Mouse (Mus musculus) hindlimb bud, embryonic 11.5 days (tissue): ENCODE measurements at regions not wholly inside any gene's neighbourhood (a gene's known extent, or its start where the extent isn't known, plus 50 kb on each side); places are given as distances from the start of the nearest gene placed in this dataset.

Source experiments
- DNase-seq: peaks from one replicate; pipeline ENCODE4 v3.0.0-alpha.2; 2012; ENCODE audit warnings: low read depth, low spot score; ENCODE audit errors: extremely low spot score

GRCm38 (mm10) chr2:18617520-18617919, 54.7 kb upstream of the Commd3 start:
- no peak for DNase-seq

GRCm38 (mm10) chr2:18609868-18610185, 62.4 kb upstream of the Commd3 start:
- no peak for DNase-seq

GRCm38 (mm10) chr2:18609075-18609867, 62.9 kb upstream of the Commd3 start:
- no peak for DNase-seq

- DNase-seq, result no peak
These were observed 63.7 kb upstream of the Commd3 start for GRCm38 (mm10) chr2:18608260-18609074.

- no peak for DNase-seq
These were observed 64.5 kb upstream of the Commd3 start for GRCm38 (mm10) chr2:18607586-18608259.

- DNase-seq, result no peak
These were observed 65.1 kb upstream of the Commd3 start for GRCm38 (mm10) chr2:18607088-18607487.

GRCm38 (mm10) chr2:18592221-18592620, 80.0 kb upstream of the Commd3 start:
- no peak for DNase-seq

GRCm38 (mm10) chr2:18588232-18588631, 84.0 kb upstream of the Commd3 start:
- no peak for DNase-seq

GRCm38 (mm10) chr2:18587746-18588231, 84.4 kb upstream of the Commd3 start:
- DNase-seq, result peak; percentile 69

- DNase-seq, result peak; percentile 91
These were observed 85.1 kb upstream of the Commd3 start for GRCm38 (mm10) chr2:18586925-18587724.

- DNase-seq, result no peak
These were observed 86.4 kb upstream of the Commd3 start for GRCm38 (mm10) chr2:18585564-18586336.

GRCm38 (mm10) chr2:18558133-18558532, 114.1 kb upstream of the Commd3 start:
- DNase-seq, result no peak

GRCm38 (mm10) chr2:18547964-18548643, 124.1 kb upstream of the Commd3 start:
- no peak for DNase-seq

- no peak for DNase-seq
These were observed 131.8 kb upstream of the Dnajc1 start for GRCm38 (mm10) chr2:18524387-18524786.

- DNase-seq, result no peak
These were observed 131.3 kb upstream of the Dnajc1 start for GRCm38 (mm10) chr2:18523911-18524310.

GRCm38 (mm10) chr2:18513435-18513834, 120.8 kb upstream of the Dnajc1 start:
- DNase-seq, result no peak

- no peak for DNase-seq
These were observed 116.7 kb upstream of the Dnajc1 start for GRCm38 (mm10) chr2:18509317-18509716.

- no peak for DNase-seq
These were observed 80.7 kb upstream of the Dnajc1 start for GRCm38 (mm10) chr2:18473361-18473771.

GRCm38 (mm10) chr2:18460901-18461300, 68.3 kb upstream of the Dnajc1 start:
- no peak for DNase-seq
